Mouse (Mus musculus): ENCODE data around the gene 1700001F09Rik.
"Not testable (repeated sequence)": the region's sequence is repeated elsewhere in the genome, so short reads cannot be mapped to it uniquely, and the experiment has no call there.

The 1700001F09Rik gene

DNA sequence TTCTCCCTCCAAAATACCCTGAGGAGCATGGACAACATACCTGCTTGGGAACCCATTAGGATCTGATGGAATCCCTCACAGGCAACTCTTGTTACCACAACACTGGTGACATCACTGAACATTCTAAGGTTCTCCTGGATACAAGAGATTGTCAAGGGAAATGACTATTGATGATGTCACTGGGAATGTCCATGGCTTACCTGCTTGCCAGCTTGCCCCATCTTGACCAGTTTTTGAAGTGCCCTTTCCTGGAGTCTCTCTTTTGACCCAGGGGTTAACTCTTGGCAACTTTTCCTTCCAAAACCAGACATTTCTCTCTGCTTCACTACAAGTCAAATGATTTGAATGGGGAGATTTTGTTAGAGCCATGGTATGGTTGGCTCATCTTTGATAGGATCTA is at the start of gene 1700001F09Rik:
Gene 1700001F09Rik, minus strand, starts transcription at position 101 of the 400 bp plus-strand sequence.
- DNase-seq (ENCODE audit: low read depth, low spot score): not testable (repeated sequence)

- not testable (repeated sequence) for DNase-seq (ENCODE audit: low read depth, low spot score)
These were observed 14.1 kb upstream of the 1700001F09Rik start for GRCm38 (mm10) chr14:43361713-43362112.

- DNase-seq (ENCODE audit: low read depth, low spot score): not testable (repeated sequence)
These were observed 11.6 kb upstream of the 1700001F09Rik start for GRCm38 (mm10) chr14:43359246-43359645.

GRCm38 (mm10) chr14:43357496-43357895 is 9.9 kb upstream of the 1700001F09Rik start:
- not testable (repeated sequence) for DNase-seq (ENCODE audit: low read depth, low spot score)

DNA sequence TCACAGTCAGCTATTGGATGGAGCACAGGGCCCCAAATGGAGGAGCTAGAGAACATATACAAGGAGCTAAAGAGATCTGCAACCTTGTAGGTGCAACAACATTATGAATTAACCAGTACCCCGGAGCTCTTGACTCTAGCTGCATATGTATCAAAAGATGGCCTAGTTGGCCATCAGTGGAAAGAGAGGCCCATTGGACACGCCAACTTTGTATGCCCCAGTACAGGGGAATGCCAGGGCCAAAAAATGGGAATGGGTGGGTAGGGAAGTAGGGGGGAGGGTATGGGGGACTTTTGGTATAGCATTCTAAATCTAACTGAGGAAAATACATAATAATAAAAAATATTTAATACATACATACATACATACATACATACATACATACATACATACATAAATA is 5.3 kb upstream of the 1700001F09Rik start:
- not testable (repeated sequence) for DNase-seq (ENCODE audit: low read depth, low spot score)

- not testable (repeated sequence) for DNase-seq (ENCODE audit: low read depth, low spot score)
These were observed 10.0 kb downstream of the 1700001F09Rik start for GRCm38 (mm10) chr14:43337646-43338045.

DNA sequence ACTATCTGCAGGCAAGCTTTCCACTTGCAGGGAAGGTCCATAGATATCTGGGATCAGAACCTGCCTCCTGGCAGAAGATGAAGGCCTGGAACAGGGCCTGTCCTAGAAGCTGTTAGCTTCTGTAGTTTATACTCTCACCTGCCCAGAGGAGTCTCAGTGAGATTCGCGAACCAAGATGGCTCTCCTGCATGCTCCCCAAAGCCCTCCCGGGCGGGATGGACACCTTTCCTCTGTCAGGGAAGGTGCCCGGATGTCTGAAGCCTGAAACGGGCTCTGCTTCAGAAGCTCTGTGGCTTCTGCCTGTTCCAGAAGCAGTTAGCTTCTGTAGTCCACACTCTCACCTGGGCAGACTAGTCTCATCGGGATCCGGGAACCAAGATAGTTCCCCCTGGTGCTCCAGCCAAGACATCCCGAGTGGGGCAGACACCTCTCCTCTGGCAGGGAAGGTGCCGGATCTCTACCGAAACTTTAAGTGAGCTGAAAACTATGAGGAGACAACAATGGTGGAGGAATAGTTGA is 16.2 kb downstream of the 1700001F09Rik start:
- DNase-seq (ENCODE audit: low read depth, low spot score): not testable (repeated sequence)

DNA sequence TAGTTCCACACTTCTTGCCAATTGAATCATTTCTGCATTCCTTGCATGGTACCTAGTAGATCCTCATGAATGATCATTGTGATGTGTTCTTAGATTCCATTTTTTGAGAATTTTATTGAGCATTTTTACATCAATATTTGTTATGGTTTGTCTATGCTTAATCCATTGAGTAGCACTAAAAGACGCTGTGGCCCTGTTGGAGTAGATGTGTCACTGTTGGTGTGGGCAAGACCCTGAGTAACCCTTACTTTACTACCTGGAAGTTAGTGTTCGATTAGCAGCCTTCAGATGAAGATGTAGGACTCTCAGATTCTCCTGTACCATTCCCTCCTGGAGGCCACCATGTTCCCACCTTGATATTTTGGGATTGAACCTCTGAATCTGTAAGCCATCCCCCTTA is 19.0 kb downstream of the 1700001F09Rik start:
- not testable (repeated sequence) for DNase-seq (ENCODE audit: low read depth, low spot score)

GRCm38 (mm10) chr14:43319516-43319915 is 28.1 kb downstream of the 1700001F09Rik start:
- DNase-seq (ENCODE audit: low read depth, low spot score): not testable (repeated sequence)

DNA sequence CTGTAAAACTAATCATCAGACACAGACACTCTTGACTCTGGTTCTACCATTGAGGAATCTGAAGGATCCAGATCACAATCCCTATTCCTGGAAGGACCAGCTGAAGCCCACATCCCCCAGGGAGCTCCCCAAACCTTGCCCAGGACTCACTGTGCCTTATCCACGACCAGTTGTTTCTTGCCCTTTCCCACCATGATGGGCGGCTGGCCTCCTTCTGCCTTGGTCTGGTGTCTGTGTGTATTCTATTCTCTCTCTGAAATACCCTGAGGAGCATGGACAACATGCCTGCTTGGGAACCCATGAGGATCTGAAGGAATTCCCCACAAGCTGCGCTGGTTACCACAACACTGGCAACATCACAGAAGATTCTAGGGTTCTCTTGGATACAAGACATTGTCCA is 54.1 kb downstream of the 1700001F09Rik start, which contains the start of gene Gm8127:
Gene Gm8127, minus strand, starts transcription at position 330 of the 400 bp plus-strand sequence.
- DNase-seq (ENCODE audit: low read depth, low spot score): not testable (repeated sequence)

All from brain, adult 2 months (tissue).